Comparison of ENCODE assay signal across 9 mouse cellular contexts in genomic region chr2:103569716-103570115, GRCm38 (mm10). TPM values are rescaled to one million over a fixed set of nuclear protein-coding genes. Genes with fewer than 3 reads are reported as not detected.
DNase-seq lines count a peak whose midpoint lies in the region; ATAC-seq lines count a peak whose summit lies in the region.
"Had no signal": no experiment of that assay in that cellular context is flagged by ENCODE, and none has a peak within 500 bp of the region (broad histone marks: within the 10 kb centered on the region; RNA-seq: fewer than 3 reads in every experiment).

No protein-coding gene starts in this region.

- H3K27me3 ChIP-seq in liver, embryonic 13.5 days = peaks cover 81% of the 10 kb centered on the region
- H3K27me3 ChIP-seq in forebrain, embryonic 11.5 days (ENCODE audit: control insufficient read depth, insufficient read depth, low read length) = peaks cover 4% of the 10 kb centered on the region; the same call in 1 of the 2 replicates
- no peaks in the 10 kb centered on the region; the same call in 1 of the 2 replicates for H3K27me3 ChIP-seq in hindbrain, embryonic 12.5 days
- no peaks in the 10 kb centered on the region for H3K27me3 ChIP-seq in midbrain, embryonic 16.5 days (ENCODE audit: control insufficient read depth, insufficient read depth, low read depth, low read length)

- H3K27ac ChIP-seq in liver, embryonic 13.5 days = no peak overlapping the region
- no peak overlapping the region for H3K27ac ChIP-seq in forebrain, embryonic 11.5 days (ENCODE audit: low read depth, low read length)
- no peak overlapping the region for H3K27ac ChIP-seq in hindbrain, embryonic 12.5 days
- H3K27ac ChIP-seq in midbrain, embryonic 16.5 days (ENCODE audit: low read length) = no peak overlapping the region

- H3K9me3 ChIP-seq in liver, embryonic 13.5 days (replicated peaks) = no peaks in the 10 kb centered on the region
- no peaks in the 10 kb centered on the region for H3K9me3 ChIP-seq in forebrain, embryonic 11.5 days (ENCODE audit: control insufficient read depth, low read length)
- H3K9me3 ChIP-seq in hindbrain, embryonic 12.5 days (replicated peaks) = no peaks in the 10 kb centered on the region
- H3K9me3 ChIP-seq in midbrain, embryonic 16.5 days (replicated peaks; ENCODE audit: control insufficient read depth, low read length, poor library complexity, severe bottlenecking) = no peaks in the 10 kb centered on the region
- H3K9me3 ChIP-seq: megakaryocyte, embryonic 14.5 days had no signal

- DNase-seq in liver, embryonic 13.5 days = no peak
- DNase-seq in liver = no peak
- DNase-seq in forebrain, embryonic 11.5 days (ENCODE audit: low spot score) = no peak
- DNase-seq in layer of hippocampus, postnatal 10 days (ENCODE audit: low spot score in 2 of 2) = no peak
- DNase-seq in retina, embryonic 14.5 days (ENCODE audit: low spot score) = no peak
- DNase-seq: right cerebral cortex, postnatal 25 days had no signal

- no peaks in the 10 kb centered on the region for H3K36me3 ChIP-seq in liver, embryonic 13.5 days
- no peaks in the 10 kb centered on the region for H3K36me3 ChIP-seq in forebrain, embryonic 11.5 days (ENCODE audit: control insufficient read depth, insufficient read depth, low read length)
- H3K36me3 ChIP-seq in hindbrain, embryonic 12.5 days = no peaks in the 10 kb centered on the region
- H3K36me3 ChIP-seq in midbrain, embryonic 16.5 days (ENCODE audit: control insufficient read depth, insufficient read depth, low read length) = no peaks in the 10 kb centered on the region

- no peak for ATAC-seq in liver, embryonic 13.5 days (ENCODE audit: low read depth)
- ATAC-seq in forebrain, embryonic 11.5 days (replicated peaks; ENCODE audit: low FRiP score) = no peak
- no peak for ATAC-seq in hindbrain, embryonic 12.5 days (ENCODE audit: low FRiP score)
- no peak for ATAC-seq in midbrain, embryonic 16.5 days

- H3K4me2 ChIP-seq in liver, embryonic 13.5 days = peak overlapping the region; percentile 6; the same call in 1 of the 2 replicates
- H3K4me2 ChIP-seq in forebrain, embryonic 11.5 days (ENCODE audit: low read depth, low read length, severe bottlenecking) = peak overlapping the region; percentile 93; the same call in 1 of the 2 replicates
- peak overlapping the region; percentile 91 for H3K4me2 ChIP-seq in hindbrain, embryonic 12.5 days (replicated peaks)
- H3K4me2 ChIP-seq in midbrain, embryonic 16.5 days (ENCODE audit: low read length) = peak overlapping the region; percentile 96

- H3K9ac ChIP-seq in liver, embryonic 13.5 days = no peak overlapping the region
- H3K9ac ChIP-seq in forebrain, embryonic 11.5 days (ENCODE audit: low read length) = no peak overlapping the region
- no peak overlapping the region for H3K9ac ChIP-seq in hindbrain, embryonic 12.5 days
- no peak overlapping the region for H3K9ac ChIP-seq in midbrain, embryonic 16.5 days (ENCODE audit: low read depth, low read length)

- peaks cover 55% of the 10 kb centered on the region for H3K4me1 ChIP-seq in liver, embryonic 13.5 days (replicated peaks)
- peaks cover 25% of the 10 kb centered on the region; the same call in 1 of the 2 replicates for H3K4me1 ChIP-seq in forebrain, embryonic 11.5 days (replicated peaks; ENCODE audit: control insufficient read depth, insufficient read depth, low read length)
- H3K4me1 ChIP-seq in hindbrain, embryonic 12.5 days = peaks cover 58% of the 10 kb centered on the region
- H3K4me1 ChIP-seq in midbrain, embryonic 16.5 days (ENCODE audit: control insufficient read depth, insufficient read depth, low read length) = peaks cover 22% of the 10 kb centered on the region; the same call in 1 of the 2 replicates

- H3K4me3 ChIP-seq in liver, embryonic 13.5 days (replicated peaks) = no peak overlapping the region
- no peak overlapping the region for H3K4me3 ChIP-seq in forebrain, embryonic 11.5 days (ENCODE audit: low read depth, low read length)
- peak overlapping the region; percentile 81 for H3K4me3 ChIP-seq in hindbrain, embryonic 12.5 days
- no peak overlapping the region for H3K4me3 ChIP-seq in midbrain, embryonic 16.5 days (ENCODE audit: low read depth, low read length)
- H3K4me3 ChIP-seq: megakaryocyte, embryonic 14.5 days had no signal

- WGBS in liver, embryonic 13.5 days (ENCODE audit: insufficient replicate concordance) = 63% methylated on average over 1 of the region's 1 CpGs
- WGBS in forebrain, embryonic 11.5 days = 84% methylated on average over 1 of the region's 1 CpGs
- WGBS in hindbrain, embryonic 12.5 days = 45% methylated on average over 1 of the region's 1 CpGs
- WGBS in midbrain, embryonic 16.5 days = 85% methylated on average over 1 of the region's 1 CpGs

RNA-seq across cellular contexts. Expression of gene Abtb2, which starts 3.6 kb away (rescaled TPM):
- 1.9 and 2.6 TPM in 2 replicates for polyA plus RNA-seq in liver, embryonic 13.5 days (2015; fragmentation: Nextera tagmentation; extraction: Ambion mirVana)
- 14.1 and 15.9 TPM in 2 replicates for polyA plus RNA-seq in forebrain, embryonic 11.5 days (2014; fragmentation: Nextera tagmentation; extraction: Ambion mirVana)
- polyA plus RNA-seq in hindbrain, embryonic 12.5 days (2016; fragmentation: Nextera tagmentation; extraction: Ambion mirVana) = 26.2 and 27.3 TPM in 2 replicates
- 8.7 and 9.0 TPM in 2 replicates for polyA plus RNA-seq in midbrain, embryonic 16.5 days (2015; fragmentation: Nextera tagmentation; extraction: Ambion mirVana)
- 10 to 100 TPM; 13.8 to 14.4 TPM for total RNA-seq in layer of hippocampus, postnatal 10 days (2021)

Comparison
In these comparisons a context has a peak if more than half of its experiments do, and no peak if none do; other contexts are left out.
1. H3K4me2 ChIP-seq: peak in every context shown above with its lines; median percentile 96 in midbrain, embryonic 16.5 days; 93 in forebrain, embryonic 11.5 days; 91 in hindbrain, embryonic 12.5 days; 6 in liver, embryonic 13.5 days.